Mouse (Mus musculus) brain, embryonic 14.5 days (tissue): Measurements from ENCODE around the gene Oas1g.

Experiments used
- CTCF ChIP-seq: fragments of 200-500 bp; IDR thresholded peaks from 2 replicates; pipeline ENCODE4 v1.5.1; 2012; ENCODE audit warnings: inconsistent platforms, mild to moderate bottlenecking, moderate library complexity, borderline replicate concordance; ENCODE audit not compliant: insufficient read depth, insufficient read length; ENCODE audit errors: extremely low read depth
- POLR2A ChIP-seq: fragments of 200-500 bp; IDR thresholded peaks from 2 replicates; pipeline ENCODE4 v1.6.1; 2012; ENCODE audit warnings: mild to moderate bottlenecking, inconsistent platforms, borderline replicate concordance; ENCODE audit not compliant: poor library complexity, insufficient read depth, insufficient read length, severe bottlenecking; ENCODE audit errors: extremely low read depth

DNA sequence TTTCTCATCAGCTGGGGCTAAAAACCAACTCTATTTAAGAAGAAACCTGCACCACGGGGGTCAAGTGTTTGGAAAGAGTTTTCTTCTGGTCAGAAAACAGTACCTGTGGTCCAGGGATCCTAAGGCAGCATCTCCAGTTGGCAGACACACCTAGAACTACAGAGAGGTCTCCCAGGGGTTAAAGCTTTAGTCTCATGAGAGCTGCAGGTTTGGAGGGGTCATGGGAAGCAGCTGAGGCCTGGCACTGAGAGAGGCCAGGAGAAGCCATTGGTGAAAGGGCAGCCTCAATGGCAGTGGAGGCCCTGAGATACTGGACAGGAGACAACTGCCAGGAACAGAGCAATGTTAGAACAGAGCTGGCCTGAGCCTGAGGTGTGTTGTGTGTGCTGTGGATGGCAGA is 13.3 kb upstream of the Oas1g start:
- TF ChIP-seq CTCF (no peak), POLR2A (no peak)
